Mouse (Mus musculus) olfactory bulb, adult 2 months (tissue): Measurements from ENCODE around the gene Astn1.

Experiments
- CTCF ChIP-seq: fragments of 200-500 bp; IDR thresholded peaks from 2 replicates; pipeline ENCODE4 v1.5.1; 2012; ENCODE audit warnings: low read depth, mild to moderate bottlenecking, low read length, moderate library complexity; ENCODE audit not compliant: insufficient read depth
- POLR2A ChIP-seq: fragments of 200-500 bp; IDR thresholded peaks from 2 replicates; pipeline ENCODE4 v1.6.1; 2012; ENCODE audit warnings: mild to moderate bottlenecking, low read depth, low read length, moderate library complexity; ENCODE audit not compliant: insufficient read depth

DNA sequence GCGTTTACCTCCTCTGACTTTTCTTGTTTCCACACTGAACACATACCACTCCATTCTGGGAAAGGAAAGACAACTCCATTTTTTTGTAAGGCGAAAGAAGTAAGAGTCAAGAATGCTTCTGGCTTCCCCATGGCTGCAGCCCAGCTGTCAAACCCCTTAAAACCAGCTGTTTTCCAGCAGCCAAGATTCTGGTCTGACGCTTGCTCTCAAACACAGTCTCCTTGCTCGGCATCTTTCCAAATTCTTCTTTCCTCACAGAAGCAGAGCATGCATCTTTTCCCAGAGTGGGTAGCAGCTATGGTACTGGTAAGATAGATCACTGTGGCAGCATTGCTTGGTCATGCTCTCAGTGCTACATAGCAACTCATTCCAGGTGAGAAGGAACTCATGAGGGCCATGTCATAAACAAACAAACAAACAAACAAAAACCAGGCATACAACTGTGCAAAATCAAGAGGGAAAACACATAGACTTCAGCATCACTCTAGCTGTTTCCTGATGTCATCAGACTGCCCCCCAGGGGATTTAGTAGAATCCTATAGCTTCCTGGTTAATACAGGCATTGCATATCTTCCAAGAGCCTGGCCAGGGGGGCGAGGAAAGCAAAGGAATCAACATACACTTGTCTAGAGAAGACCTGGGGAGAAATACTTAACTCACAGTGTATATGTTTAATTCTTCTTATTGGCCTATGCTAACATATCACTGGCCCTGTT, 8.3 kb upstream of the Astn1 start:
- TF ChIP-seq POLR2A (no peak), CTCF (no peak)
